Mouse (Mus musculus) c-Kit-positive CD71-negative TER-119-negative erythroid progenitor cells, embryonic 14.5 days (primary cell): Measurements from ENCODE around the gene Cd79a.
"Not testable (repeated sequence)": the region's sequence is repeated elsewhere in the genome, so short reads cannot be mapped to it uniquely, and the experiment has no call there.

Source experiments
- DNase-seq: peaks from one replicate; pipeline ENCODE4 v3.0.0-alpha.2; 2013; ENCODE audit warnings: low read depth

Cd79a gene

GRCm38 (mm10) chr7:24886308-24886633, 10.9 kb upstream of the Cd79a start:
- DNase-seq = no peak

GRCm38 (mm10) chr7:24887096-24887495, 10.1 kb upstream of the Cd79a start:
- DNase-seq = no peak

GRCm38 (mm10) chr7:24889431-24890220, 7.6 kb upstream of the Cd79a start:
- no peak for DNase-seq

- DNase-seq = peak; percentile 84
Measured at GRCm38 (mm10) chr7:24890281-24891216, 6.6 kb upstream of the Cd79a start.

GRCm38 (mm10) chr7:24891241-24892124, 5.7 kb upstream of the Cd79a start:
- no peak for DNase-seq

GRCm38 (mm10) chr7:24892125-24892583, 5.0 kb upstream of the Cd79a start:
- no peak for DNase-seq

GRCm38 (mm10) chr7:24895749-24896148, 1.4 kb upstream of the Cd79a start:
- DNase-seq = not testable (repeated sequence)

- no peak for DNase-seq
Measured at GRCm38 (mm10) chr7:24896269-24896668, 912 bp upstream of the Cd79a start.

- no peak for DNase-seq
Measured at GRCm38 (mm10) chr7:24897959-24898358, 778 bp downstream of the Cd79a start.

- DNase-seq = no peak
Measured at GRCm38 (mm10) chr7:24901114-24901513, 3.9 kb downstream of the Cd79a start.

- DNase-seq = no peak
Measured at GRCm38 (mm10) chr7:24901842-24902241, 4.7 kb downstream of the Cd79a start.

- DNase-seq = no peak
Measured at GRCm38 (mm10) chr7:24902264-24902629, 5.1 kb downstream of the Cd79a start.

GRCm38 (mm10) chr7:24902630-24903443, 5.7 kb downstream of the Cd79a start, which contains the start of gene Arhgef1:
Gene Arhgef1, plus strand, starts transcription at chr7:24902912.
- DNase-seq = no peak

- no peak for DNase-seq
Measured at GRCm38 (mm10) chr7:24903444-24903825, 6.3 kb downstream of the Cd79a start.

GRCm38 (mm10) chr7:24904070-24904483, 6.9 kb downstream of the Cd79a start:
- DNase-seq = peak; percentile 95

- peak; percentile 80 for DNase-seq
Measured at GRCm38 (mm10) chr7:24904936-24905335, 7.8 kb downstream of the Cd79a start.

- DNase-seq = no peak
Measured at GRCm38 (mm10) chr7:24906551-24906950, 9.4 kb downstream of the Cd79a start.

GRCm38 (mm10) chr7:24907211-24907748, 10.1 kb downstream of the Cd79a start:
- DNase-seq = no peak

GRCm38 (mm10) chr7:24912480-24912879, 15.3 kb downstream of the Cd79a start:
- DNase-seq = no peak

- no peak for DNase-seq
Measured at GRCm38 (mm10) chr7:24918763-24919323, 21.7 kb downstream of the Cd79a start.
